Comparison of ENCODE assay signal across 8 mouse cellular contexts in genomic region chr19:47090550-47091156, GRCm38 (mm10). TPM values are rescaled to one million over a fixed set of nuclear protein-coding genes. Genes with fewer than 3 reads are reported as not detected.
DNase-seq lines count a peak whose midpoint lies in the region; ATAC-seq and TF ChIP-seq lines count a peak whose summit lies in the region.

TSS of gene Usmg5 (minus strand) at chr19:47090647.
TSS of gene Pdcd11 (plus strand) at chr19:47090768.

- DNase-seq in MN1 (ENCODE audit: low spot score), result peak; percentile 94
- peak; percentile 95 for DNase-seq in cerebellum, adult 9-10 months
- DNase-seq in hindbrain, embryonic 10.5 days (ENCODE audit: low spot score), result peak; percentile 97
- DNase-seq in layer of hippocampus, adult 9-11 months, result peak; percentile 97
- peak; percentile 98 for DNase-seq in lung, postnatal 0 days (ENCODE audit: low spot score)
- DNase-seq in ovary, postnatal 14 days (ENCODE audit: low spot score), result peak; percentile 92
- DNase-seq in thymus, postnatal 14 days, result peak; percentile 96

- H3K27ac ChIP-seq in hindbrain, embryonic 10.5 days, result peak within 1 kb of the TSS; percentile 93
- peak within 1 kb of the TSS; percentile 89 for H3K27ac ChIP-seq in lung, postnatal 0 days (ENCODE audit: low read length)

- H3K9ac ChIP-seq in lung, postnatal 0 days (replicated peaks; ENCODE audit: low read depth), result peak within 1 kb of the TSS; percentile 96

- peaks cover 24% of the 10 kb centered on the region for H3K4me1 ChIP-seq in hindbrain, embryonic 10.5 days (replicated peaks)
- H3K4me1 ChIP-seq in lung, postnatal 0 days (ENCODE audit: insufficient read depth, low read depth, low read length), result peaks cover 9% of the 10 kb centered on the region; the same call in 1 of the 2 replicates

- no peaks in the 10 kb centered on the region for H3K27me3 ChIP-seq in hindbrain, embryonic 10.5 days (ENCODE audit: insufficient read depth, poor library complexity, severe bottlenecking)
- H3K27me3 ChIP-seq in lung, postnatal 0 days (replicated peaks; ENCODE audit: insufficient read depth, low read length), result no peaks in the 10 kb centered on the region

- no peaks in the 10 kb centered on the region for H3K9me3 ChIP-seq in hindbrain, embryonic 10.5 days
- H3K9me3 ChIP-seq in lung, postnatal 0 days (ENCODE audit: low read length), result no peaks in the 10 kb centered on the region

- H3K4me3 ChIP-seq in hindbrain, embryonic 10.5 days, result peak within 1 kb of the TSS; percentile 98
- peak within 1 kb of the TSS; percentile 92 for H3K4me3 ChIP-seq in lung, postnatal 0 days (ENCODE audit: low read depth, low read length)

- peak within 1 kb of the TSS; percentile 64 for H3K4me2 ChIP-seq in lung, postnatal 0 days (replicated peaks; ENCODE audit: low read depth, low read length)

- TF ChIP-seq EP300 in lung, postnatal 0 days (IDR thresholded peaks at IDR 0.05), result no peak

- ATAC-seq in frontal cortex, adult (ENCODE audit: low TSS enrichment), result peak; percentile 97
- peak; percentile 100 for ATAC-seq in lung, postnatal 0 days

- no peak for TF ChIP-seq CTCF in lung, postnatal 0 days (IDR thresholded peaks at IDR 0.05)

- WGBS in hindbrain, embryonic 10.5 days, result under 1% methylated on average over 56 of the region's 56 CpGs
- under 1% methylated on average over 56 of the region's 56 CpGs for WGBS in lung, postnatal 0 days

- H3K36me3 ChIP-seq in hindbrain, embryonic 10.5 days, result peaks cover 59% of the 10 kb centered on the region
- H3K36me3 ChIP-seq in lung, postnatal 0 days (ENCODE audit: insufficient read depth, low read length), result peaks cover 11% of the 10 kb centered on the region; the same call in 1 of the 2 replicates

RNA-seq across cellular contexts. Expression of gene Usmg5, which starts in this region (rescaled TPM):
- polyA plus RNA-seq in hindbrain, embryonic 10.5 days (2016; fragmentation: Nextera tagmentation; extraction: Ambion mirVana), result 1,105 and 1,298 TPM in 2 replicates
- 1,028 and 1,084 TPM in 2 replicates for polyA plus RNA-seq in lung, postnatal 0 days (2015; fragmentation: Nextera tagmentation; extraction: Ambion mirVana)

RNA-seq across cellular contexts. Expression of gene Pdcd11, which starts in this region (rescaled TPM):
- polyA plus RNA-seq in hindbrain, embryonic 10.5 days (2016; fragmentation: Nextera tagmentation; extraction: Ambion mirVana), result 8.7 and 13.5 TPM in 2 replicates
- polyA plus RNA-seq in lung, postnatal 0 days (2015; fragmentation: Nextera tagmentation; extraction: Ambion mirVana), result 4.6 and 5.0 TPM in 2 replicates

Comparison
In these comparisons a context has a peak if more than half of its experiments do, and no peak if none do; other contexts are left out.
1. Peak in every context shown above with its lines: DNase-seq, ATAC-seq, H3K4me3 ChIP-seq and H3K27ac ChIP-seq.